ENCODE assay signal across 8 mouse cellular contexts in genomic region chr15:86236252-86236651, GRCm38 (mm10).
DNase-seq lines count a peak whose midpoint lies in the region; ATAC-seq lines count a peak whose summit lies in the region.

No protein-coding gene starts in this region.

- DNase-seq in frontal cortex, postnatal 10 days (ENCODE audit: low spot score in 2 of 2): no peak
- DNase-seq in ovary, postnatal 10 days (ENCODE audit: low spot score): peak; percentile 24
- no peak for DNase-seq in ovary, adult 18-20 months (ENCODE audit: low spot score)
- peak; percentile 76 to 84 for DNase-seq in cerebellum, postnatal 25 days
- peak; percentile 76 to 79 for DNase-seq in kidney, postnatal 25 days
- peak; percentile 30 for DNase-seq in mesoderm, embryonic 11.5 days (ENCODE audit: low read depth, low spot score)
- DNase-seq in thymus, adult 18-20 months: peak; percentile 39 to 46

- ATAC-seq in frontal cortex, adult (ENCODE audit: low TSS enrichment): peak; percentile 45; the same call in 1 of the 2 replicates

Comparison
In these comparisons a context has a peak if more than half of its experiments do, and no peak if none do; other contexts are left out.
1. DNase-seq: peak in ovary, postnatal 10 days (single experiment), cerebellum, postnatal 25 days (2 of 2), kidney, postnatal 25 days (2 of 2), mesoderm, embryonic 11.5 days (single experiment) and thymus, adult 18-20 months (2 of 2); none in frontal cortex, postnatal 10 days (0 of 2) and ovary, adult 18-20 months (single experiment).